Comparison of ENCODE assay signal across 28 mouse cellular contexts in the genomic region with DNA sequence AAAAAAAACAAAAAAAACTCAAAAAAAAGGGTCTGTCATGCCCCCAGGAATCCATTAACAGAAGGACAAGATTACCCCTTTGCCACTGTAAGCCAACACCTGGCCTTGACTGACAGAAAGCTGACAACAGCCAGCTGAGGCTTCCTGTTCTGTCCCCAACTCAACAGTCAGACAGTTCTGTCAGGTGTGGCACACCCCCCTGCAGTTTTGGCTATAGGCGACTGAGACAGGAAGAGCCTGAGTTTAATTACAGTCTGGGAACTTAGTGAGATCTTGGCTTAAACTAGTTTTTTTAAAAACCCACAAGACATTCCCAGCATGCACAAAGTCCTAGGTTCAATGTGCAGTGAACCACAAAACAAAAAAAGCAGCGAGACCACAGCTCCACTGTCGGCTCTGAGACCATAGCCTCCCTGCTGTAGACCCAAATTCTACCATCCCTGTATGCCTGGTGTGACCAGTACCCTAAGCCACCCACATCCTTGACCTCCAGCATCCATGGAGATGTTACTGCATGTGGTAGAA. TPM values are rescaled to one million over a fixed set of nuclear protein-coding genes. Genes with fewer than 3 reads are reported as not detected.
A peak's percentile ranks its signal among the peaks of the same experiment; 100 is the strongest.
DNase-seq lines count a peak whose midpoint lies in the region.
"Had no signal": no experiment of that assay in that cellular context is flagged by ENCODE, and none has a peak within 500 bp of the region (broad histone marks: within the 10 kb centered on the region; RNA-seq: fewer than 3 reads in every experiment).

No protein-coding gene starts in this region.

- whole genome bisulfite sequencing in hindbrain, embryonic 10.5 days, result 90% methylated on average over 3 of the region's 3 CpGs

- H3K27ac ChIP-seq in hindbrain, embryonic 10.5 days, result no peak overlapping the region
- H3K27ac ChIP-seq: embryonic facial prominence, embryonic 12.5 days; heart, embryonic 10.5 days; heart, embryonic 15.5 days; hindbrain, embryonic 14.5 days; liver, embryonic 14.5 days; macrophage had no signal

- no peaks in the 10 kb centered on the region for H3K4me1 ChIP-seq in hindbrain, embryonic 10.5 days (replicated peaks)
- H3K4me1 ChIP-seq: embryonic facial prominence, embryonic 12.5 days had no signal

- H3K9me3 ChIP-seq in hindbrain, embryonic 10.5 days, result no peaks in the 10 kb centered on the region
- H3K9me3 ChIP-seq: embryonic facial prominence, embryonic 12.5 days; heart, embryonic 10.5 days; heart, embryonic 15.5 days had no signal

- peak; percentile 44 to 66 for DNase-seq in kidney, adult 8-10 months
- no peak for DNase-seq in kidney, postnatal 10 days
- DNase-seq in induced T-regulatory cell, adult 2 months (ENCODE audit: low read depth), result peak; percentile 26
- peak; percentile 60 for DNase-seq in thymus, postnatal 0 days (ENCODE audit: low spot score)
- DNase-seq in thymus, postnatal 4 days, result peak; percentile 46
- no peak for DNase-seq in hindbrain, embryonic 10.5 days (ENCODE audit: low spot score)
- DNase-seq in testis, postnatal 10 days (ENCODE audit: low spot score), result no peak
- DNase-seq: adrenal gland, adult 2 months; adrenal gland, postnatal 36 days; B cell, adult 2 months; cerebellum, adult 8-10 months; cerebellum, postnatal 25 days; gastrocnemius, postnatal 25 days; heart, adult 11 months; liver; lung, adult 2 months; lung, postnatal 10 days; midbrain, embryonic 14.5 days; right cerebral cortex, postnatal 14 days had no signal

- peaks cover 100% of the 10 kb centered on the region for H3K36me3 ChIP-seq in hindbrain, embryonic 10.5 days

- H3K27me3 ChIP-seq in hindbrain, embryonic 10.5 days (ENCODE audit: insufficient read depth, poor library complexity, severe bottlenecking), result no peaks in the 10 kb centered on the region
- H3K27me3 ChIP-seq: CH12.LX; embryonic facial prominence, embryonic 12.5 days; heart, embryonic 15.5 days had no signal

- no peak overlapping the region for H3K4me3 ChIP-seq in hindbrain, embryonic 10.5 days
- H3K4me3 ChIP-seq: embryonic facial prominence, embryonic 12.5 days; heart, embryonic 10.5 days; heart, embryonic 15.5 days had no signal

RNA-seq across cellular contexts. Expression of gene Evpl, which starts 15.3 kb away (rescaled TPM):
- 1.5 and 2.0 TPM in 2 replicates for polyA plus RNA-seq in thymus, postnatal 0 days (2015; fragmentation: Nextera tagmentation; extraction: Ambion mirVana)
- polyA plus RNA-seq in hindbrain, embryonic 10.5 days (2016; fragmentation: Nextera tagmentation; extraction: Ambion mirVana), result 0.35 and 0.76 TPM in 2 replicates
- polyA plus RNA-seq: activated CD4-positive, CD25-positive, alpha-beta regulatory T cell, adult 4 months; macrophage had no signal

RNA-seq across cellular contexts. Expression of gene Srp68, which starts 20.9 kb away (rescaled TPM):
- 86.4 and 89.0 TPM in 2 replicates for polyA plus RNA-seq in thymus, postnatal 0 days (2015; fragmentation: Nextera tagmentation; extraction: Ambion mirVana)
- polyA plus RNA-seq in hindbrain, embryonic 10.5 days (2016; fragmentation: Nextera tagmentation; extraction: Ambion mirVana), result 96.2 and 100 TPM in 2 replicates

RNA-seq across cellular contexts. Expression of gene Galr2, which starts 27.6 kb away (rescaled TPM):
- 0.49 and 0.59 TPM in 2 replicates for polyA plus RNA-seq in thymus, postnatal 0 days (2015; fragmentation: Nextera tagmentation; extraction: Ambion mirVana)
- polyA plus RNA-seq in hindbrain, embryonic 10.5 days (2016; fragmentation: Nextera tagmentation; extraction: Ambion mirVana), result 0.11 and 0.33 TPM in 2 replicates
- polyA plus RNA-seq: activated CD4-positive, CD25-positive, alpha-beta regulatory T cell, adult 4 months; frontal cortex, adult 2 months; macrophage had no signal

RNA-seq across cellular contexts. Expression of gene Exoc7, which starts 53.9 kb away (rescaled TPM):
- 73.0 and 74.5 TPM in 2 replicates for polyA plus RNA-seq in thymus, postnatal 0 days (2015; fragmentation: Nextera tagmentation; extraction: Ambion mirVana)
- 52.2 and 79.2 TPM in 2 replicates for polyA plus RNA-seq in hindbrain, embryonic 10.5 days (2016; fragmentation: Nextera tagmentation; extraction: Ambion mirVana)

RNA-seq across cellular contexts. Expression of gene Acox1, which starts 54.3 kb away (rescaled TPM):
- polyA plus RNA-seq in thymus, postnatal 0 days (2015; fragmentation: Nextera tagmentation; extraction: Ambion mirVana), result 20.0 and 20.7 TPM in 2 replicates
- polyA plus RNA-seq in hindbrain, embryonic 10.5 days (2016; fragmentation: Nextera tagmentation; extraction: Ambion mirVana), result 21.8 TPM in 2 replicates

Comparison
In these comparisons a context has a peak if more than half of its experiments do, and no peak if none do; other contexts are left out.
1. DNase-seq: peak in kidney, adult 8-10 months (2 of 2), induced T-regulatory cell, adult 2 months (single experiment), thymus, postnatal 0 days (single experiment) and thymus, postnatal 4 days (single experiment); none in kidney, postnatal 10 days (single experiment), hindbrain, embryonic 10.5 days (single experiment) and testis, postnatal 10 days (single experiment).